Mouse (Mus musculus) CH12.LX (cell line): ENCODE measurements at regions not wholly inside any gene's neighbourhood (a gene's known extent, or its start where the extent isn't known, plus 50 kb on each side); places are given as distances from the start of the nearest gene placed in this dataset.
"Not testable (repeated sequence)": the region's sequence is repeated elsewhere in the genome, so short reads cannot be mapped to it uniquely, and the experiment has no call there.

Experiments
- DNase-seq: peaks from one replicate; pipeline ENCODE4 v3.0.0-alpha.2; 2013; ENCODE audit errors: extremely low read depth
- H3K27ac ChIP-seq: 2 replicates; pipeline ENCODE4 v1.5.1; 2012; ENCODE audit warnings: low read depth, mild to moderate bottlenecking, control low read depth, moderate library complexity; ENCODE audit not compliant: insufficient read depth
- H3K27me3 ChIP-seq: replicated peaks from 2 replicates; pipeline ENCODE3; 2012; ENCODE audit warnings: inconsistent platforms
- H3K36me3 ChIP-seq, 2 experiments: replicated peaks in 1 of 2; 2 replicates each; pipeline versions ENCODE3 to v1.6.1; 2012; ENCODE audit warnings: inconsistent platforms in 1 of 2, low read length in 1 of 2, mild to moderate bottlenecking in 1 of 2, mixed read lengths in 1 of 2, moderate library complexity in 1 of 2; ENCODE audit not compliant: control insufficient read depth in 1 of 2, insufficient read depth in 1 of 2
- H3K4me1 ChIP-seq, 2 experiments: 2 replicates each; pipeline ENCODE4 v1.6.1; 2012; ENCODE audit warnings: inconsistent platforms in 1 of 2, moderate library complexity in 1 of 2; ENCODE audit not compliant: insufficient read depth in 2 of 2, control insufficient read depth in 1 of 2
- H3K4me2 ChIP-seq: 2 replicates; pipeline ENCODE4 v1.6.1; 2012; ENCODE audit warnings: low read depth, mild to moderate bottlenecking, control low read depth; ENCODE audit not compliant: poor library complexity, insufficient read depth, severe bottlenecking
- H3K4me3 ChIP-seq, 3 experiments: fragments of 150-350 bp in 1 of 3; sonication (generic) in 1 of 3; replicated peaks in 1 of 3; 2 replicates each; pipeline versions ENCODE3 to v1.5.1; 2011 to 2012; ENCODE audit warnings: low read depth in 2 of 3, low read length in 2 of 3, mild to moderate bottlenecking in 2 of 3, moderate library complexity in 2 of 3, control low read depth in 1 of 3, improper control_type of control experiment in 1 of 3, inconsistent platforms in 1 of 3, mixed read lengths in 1 of 3; ENCODE audit not compliant: poor library complexity in 1 of 3
- H3K79me2 ChIP-seq: replicated peaks from 2 replicates; pipeline ENCODE4 v1.6.1; 2012; ENCODE audit warnings: mild to moderate bottlenecking, moderate library complexity; ENCODE audit not compliant: control insufficient read depth, poor library complexity, insufficient read depth, severe bottlenecking; ENCODE audit errors: extremely low read depth
- H3K9ac ChIP-seq: 2 replicates; pipeline ENCODE4 v1.6.1; 2012; ENCODE audit warnings: low read depth, mild to moderate bottlenecking, control low read depth, moderate library complexity; ENCODE audit not compliant: insufficient read depth
- H3K9me3 ChIP-seq: replicated peaks from 2 replicates; pipeline ENCODE3; 2012; ENCODE audit warnings: low read length, inconsistent platforms, mixed read lengths
- CHD1 ChIP-seq: IDR thresholded peaks from 2 replicates; pipeline ENCODE4 v1.6.1; 2012; ENCODE audit warnings: low read depth, low read length, improper control_type of control experiment, inconsistent platforms
- ETS1 ChIP-seq: conservative IDR thresholded peaks from 2 replicates; pipeline ENCODE4 v1.6.1; 2012; ENCODE audit warnings: low read depth, mild to moderate bottlenecking, inconsistent platforms, low read length, improper control_type of control experiment, moderate library complexity
- HCFC1 ChIP-seq: IDR thresholded peaks from 2 replicates; pipeline ENCODE4 v1.6.1; 2012; ENCODE audit warnings: low read depth, mild to moderate bottlenecking, inconsistent platforms, low read length, improper control_type of control experiment
- NELFE ChIP-seq: IDR thresholded peaks from 2 replicates; pipeline ENCODE4 v1.6.1; 2011; ENCODE audit warnings: low read depth, low read length, improper control_type of control experiment
- RAD21 ChIP-seq: IDR thresholded peaks from 2 replicates; pipeline ENCODE4 v1.6.1; 2011; ENCODE audit warnings: low read depth, mild to moderate bottlenecking, low read length, improper control_type of control experiment, moderate library complexity
- ZNF384 ChIP-seq: IDR thresholded peaks from 2 replicates; pipeline ENCODE4 v1.6.1; 2012; ENCODE audit warnings: low read depth, low read length, improper control_type of control experiment, inconsistent platforms
- dilution Hi-C: fragments of 300-500 bp; cut with MboI; formaldehyde crosslinking; loops from 2 replicates; pipeline ENCODE4 v1.14.3; 2020; ENCODE audit warnings: low sequenced_read_pairs; ENCODE audit not compliant: extremely low pct_unique_long_range_greater_than_20kb, extremely low pct_ligation_motif_present
- in situ Hi-C: fragments of 300-500 bp; cut with MboI; formaldehyde crosslinking; loops from 3 replicates; pipeline ENCODE4 v1.14.3; 2019; ENCODE audit warnings: low sequenced_read_pairs, low pct_ligation_motif_present, low pct_unique_long_range_greater_than_20kb, mixed read lengths

GRCm38 (mm10) chr13:19283161-19283560 is 112.4 kb downstream of the Stard3nl start:
- no peak for DNase-seq
- H3K4me2 ChIP-seq: no peak overlapping the region
- TF ChIP-seq HCFC1: no peak
- TF ChIP-seq NELFE: no peak
- no peak for TF ChIP-seq RAD21
- TF ChIP-seq ETS1: no peak
- TF ChIP-seq ZNF384: no peak
- no peak for TF ChIP-seq CHD1
- TF ChIP-seq, all 38 proteins: peak for 0
- dilution Hi-C loops (no loop called here), in situ Hi-C loops (no loop called here)
- H3K4me1 ChIP-seq: no peaks in the 10 kb centered on the region
- H3K4me3 ChIP-seq: no peak overlapping the region
- H3K36me3 ChIP-seq: no peaks in the 10 kb centered on the region
- no peak overlapping the region for H3K27ac ChIP-seq
- no peaks in the 10 kb centered on the region for H3K27me3 ChIP-seq
- H3K9ac ChIP-seq: no peak overlapping the region
- no peaks in the 10 kb centered on the region for H3K9me3 ChIP-seq
- no peaks in the 10 kb centered on the region for H3K79me2 ChIP-seq

- H3K9ac ChIP-seq, H3K27me3 ChIP-seq, dilution Hi-C loops, H3K9me3 ChIP-seq, DNase-seq, H3K27ac ChIP-seq, H3K4me1 ChIP-seq, H3K36me3 ChIP-seq, H3K79me2 ChIP-seq, in situ Hi-C loops, H3K4me3 ChIP-seq, H3K4me2 ChIP-seq: not testable (repeated sequence)
These were observed 122.9 kb downstream of the Stard3nl start for GRCm38 (mm10) chr13:19272548-19273295.

DNA sequence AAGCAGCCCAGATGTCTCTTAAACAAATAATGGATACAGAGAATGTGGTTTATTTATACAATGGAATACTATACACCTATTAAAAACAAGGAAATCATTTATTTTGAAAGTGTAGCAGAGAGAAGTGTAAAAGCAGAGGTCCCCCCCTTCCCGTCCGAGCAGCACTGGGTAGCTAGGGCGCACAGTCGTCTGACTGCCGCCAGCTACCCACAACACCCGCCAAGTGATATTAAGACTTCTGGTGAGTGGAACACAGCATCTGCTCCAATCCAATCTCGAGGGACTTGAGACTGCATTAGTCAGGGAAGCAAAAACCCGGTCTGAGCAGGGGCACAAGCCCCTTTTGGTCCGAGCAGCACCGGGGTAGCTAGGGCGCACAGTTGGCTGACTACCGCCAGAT is 130.6 kb downstream of the Stard3nl start:
- in situ Hi-C loops, H3K9me3 ChIP-seq, H3K4me3 ChIP-seq, H3K4me2 ChIP-seq, dilution Hi-C loops, H3K27me3 ChIP-seq, H3K4me1 ChIP-seq, H3K79me2 ChIP-seq, DNase-seq, H3K36me3 ChIP-seq, H3K9ac ChIP-seq, H3K27ac ChIP-seq: not testable (repeated sequence)

- H3K9me3 ChIP-seq, H3K79me2 ChIP-seq, DNase-seq, in situ Hi-C loops, H3K27ac ChIP-seq, H3K27me3 ChIP-seq, H3K36me3 ChIP-seq, H3K4me1 ChIP-seq, dilution Hi-C loops, H3K4me3 ChIP-seq, H3K9ac ChIP-seq, H3K4me2 ChIP-seq: not testable (repeated sequence)
These were observed 149.0 kb downstream of the Stard3nl start for GRCm38 (mm10) chr13:19246558-19246957.

DNA sequence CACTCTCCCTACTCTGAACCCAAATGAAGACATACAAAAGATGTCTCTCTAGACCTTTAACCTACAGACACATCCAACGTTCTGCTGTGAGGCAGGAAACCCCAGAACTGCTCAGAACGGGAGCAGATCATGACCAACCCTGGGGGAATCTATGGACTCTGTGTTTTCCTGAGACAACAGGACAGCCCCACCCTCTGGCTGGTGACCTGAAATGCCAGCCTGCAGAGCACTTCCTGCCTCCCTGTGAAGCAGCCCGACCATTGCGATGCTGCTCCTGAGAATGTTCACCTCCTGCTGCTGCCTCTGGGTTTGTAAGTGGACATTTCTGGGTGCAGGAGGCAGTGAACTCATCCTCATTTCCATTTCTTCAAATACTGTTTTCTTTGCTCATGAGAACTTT is 153.0 kb downstream of the Stard3nl start:
- H3K4me3 ChIP-seq, H3K27ac ChIP-seq, DNase-seq, dilution Hi-C loops, H3K9ac ChIP-seq, H3K27me3 ChIP-seq, H3K4me1 ChIP-seq, H3K79me2 ChIP-seq, in situ Hi-C loops, H3K9me3 ChIP-seq, H3K4me2 ChIP-seq, H3K36me3 ChIP-seq: not testable (repeated sequence)
